Comparison of ENCODE assay signal across 20 mouse cellular contexts in the genomic region with DNA sequence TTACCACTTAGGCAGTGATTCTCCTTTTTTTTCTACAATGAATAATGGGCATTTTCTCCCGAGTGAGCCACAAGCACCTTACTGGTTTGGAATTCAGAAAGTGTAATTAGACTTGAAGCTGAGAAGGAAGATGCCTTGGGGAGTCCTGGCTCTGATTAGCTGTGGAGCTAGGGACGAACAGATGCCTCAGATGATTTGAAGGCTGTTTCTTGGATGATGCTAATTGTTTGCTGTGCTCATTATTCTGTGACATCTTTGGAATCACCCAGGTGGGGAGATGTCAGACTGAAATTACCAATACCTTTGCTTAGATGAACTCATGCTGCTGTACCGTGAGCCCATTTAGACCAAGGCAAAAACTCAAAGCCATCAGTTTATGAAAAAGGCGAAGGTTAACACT.
DNase-seq lines count a peak whose midpoint lies in the region; ATAC-seq and TF ChIP-seq lines count a peak whose summit lies in the region.
"Had no signal": no experiment of that assay in that cellular context is flagged by ENCODE, and none has a peak within 500 bp of the region (broad histone marks: within the 10 kb centered on the region; RNA-seq: fewer than 3 reads in every experiment).

No protein-coding gene starts in this region.

- 36% methylated on average over 4 of the region's 4 CpGs for WGBS in forebrain, embryonic 16.5 days
- WGBS in midbrain, embryonic 14.5 days: 36% methylated on average over 4 of the region's 4 CpGs
- 59% methylated on average over 4 of the region's 4 CpGs for WGBS in liver, postnatal 0 days (ENCODE audit: insufficient replicate concordance)

- H3K9ac ChIP-seq in forebrain, embryonic 16.5 days (replicated peaks; ENCODE audit: low read depth, low read length): no peak overlapping the region
- no peak overlapping the region for H3K9ac ChIP-seq in midbrain, embryonic 14.5 days (replicated peaks; ENCODE audit: low read length)
- H3K9ac ChIP-seq in liver, postnatal 0 days (replicated peaks): no peak overlapping the region
- H3K9ac ChIP-seq: embryonic facial prominence, embryonic 13.5 days; limb, embryonic 12.5 days had no signal

- peak; percentile 52; the same call in 1 of the 2 replicates for ATAC-seq in forebrain, embryonic 16.5 days
- ATAC-seq in midbrain, embryonic 14.5 days (ENCODE audit: low FRiP score, low TSS enrichment): peak; percentile 48; the same call in 1 of the 2 replicates
- no peak for ATAC-seq in liver, postnatal 0 days
- ATAC-seq: intestine, embryonic 16.5 days had no signal

- H3K4me3 ChIP-seq in forebrain, embryonic 16.5 days (replicated peaks; ENCODE audit: low read length): no peak overlapping the region
- H3K4me3 ChIP-seq in midbrain, embryonic 14.5 days (replicated peaks; ENCODE audit: low read depth, low read length): no peak overlapping the region
- no peak overlapping the region for H3K4me3 ChIP-seq in liver, postnatal 0 days (ENCODE audit: low read depth, low read length)
- H3K4me3 ChIP-seq: embryonic facial prominence, embryonic 13.5 days; heart, adult 2 months; limb, embryonic 12.5 days; myocyte had no signal

- DNase-seq in left cerebral cortex, postnatal 4 days: peak; percentile 13
- no peak for DNase-seq in left cerebral cortex, adult 11 months (ENCODE audit: low spot score)
- DNase-seq in cerebellum, adult 9-10 months: peak; percentile 92
- DNase-seq in midbrain, embryonic 14.5 days: peak; percentile 36
- DNase-seq in liver, postnatal 0 days: no peak
- DNase-seq in T-cell, adult 2 months (ENCODE audit: low spot score): no peak
- no peak for DNase-seq in thymus, postnatal 36 days
- DNase-seq: adrenal gland, adult 8-10 months; B cell, adult 2 months; heart, adult 2 months; heart, postnatal 14 days; kidney, postnatal 25 days; layer of hippocampus, postnatal 36 days; lung, postnatal 4 days; thymus, adult 2 months had no signal

- TF ChIP-seq CTCF in liver, postnatal 0 days (IDR thresholded peaks at IDR 0.05; ENCODE audit: low read depth): no peak

- TF ChIP-seq EP300 in liver, postnatal 0 days (IDR thresholded peaks at IDR 0.05; ENCODE audit: low read depth): no peak

- no peaks in the 10 kb centered on the region for H3K36me3 ChIP-seq in forebrain, embryonic 16.5 days (ENCODE audit: control insufficient read depth, insufficient read depth)
- no peaks in the 10 kb centered on the region for H3K36me3 ChIP-seq in midbrain, embryonic 14.5 days (ENCODE audit: control insufficient read depth, insufficient read depth, low read length)
- no peaks in the 10 kb centered on the region for H3K36me3 ChIP-seq in liver, postnatal 0 days (replicated peaks; ENCODE audit: insufficient read depth, low read length)
- H3K36me3 ChIP-seq: embryonic facial prominence, embryonic 13.5 days; limb, embryonic 12.5 days had no signal

- no peaks in the 10 kb centered on the region for H3K9me3 ChIP-seq in forebrain, embryonic 16.5 days (ENCODE audit: control insufficient read depth, low read length)
- no peaks in the 10 kb centered on the region for H3K9me3 ChIP-seq in midbrain, embryonic 14.5 days (ENCODE audit: control insufficient read depth, low read length)
- H3K9me3 ChIP-seq in liver, postnatal 0 days (ENCODE audit: low read length): no peaks in the 10 kb centered on the region
- H3K9me3 ChIP-seq: embryonic facial prominence, embryonic 13.5 days; limb, embryonic 12.5 days had no signal

- H3K4me1 ChIP-seq in forebrain, embryonic 16.5 days (replicated peaks; ENCODE audit: control insufficient read depth, insufficient read depth, low read length): peaks cover 8% of the 10 kb centered on the region; the same call in 1 of the 2 replicates
- peaks cover 13% of the 10 kb centered on the region; the same call in 1 of the 2 replicates for H3K4me1 ChIP-seq in midbrain, embryonic 14.5 days (ENCODE audit: control insufficient read depth, insufficient read depth, low read length)
- H3K4me1 ChIP-seq in liver, postnatal 0 days (ENCODE audit: insufficient read depth): 0 out of 2 replicates have a peak, but pooled peaks cover 2% of the 10 kb centered on the region
- H3K4me1 ChIP-seq: embryonic facial prominence, embryonic 13.5 days; limb, embryonic 12.5 days had no signal

- H3K27ac ChIP-seq in forebrain, embryonic 16.5 days (ENCODE audit: low read length): no peak overlapping the region
- peak overlapping the region; percentile 55 for H3K27ac ChIP-seq in midbrain, embryonic 14.5 days (replicated peaks; ENCODE audit: low read depth, low read length)
- H3K27ac ChIP-seq in liver, postnatal 0 days (ENCODE audit: low read depth): no peak overlapping the region
- H3K27ac ChIP-seq: embryonic facial prominence, embryonic 13.5 days; heart, adult 2 months; limb, embryonic 12.5 days had no signal

- intact Hi-C loops in left cerebral cortex, postnatal 4 days (cut with DNase I): no loop called here

- H3K4me2 ChIP-seq in forebrain, embryonic 16.5 days (ENCODE audit: low read length): no peak overlapping the region
- no peak overlapping the region for H3K4me2 ChIP-seq in midbrain, embryonic 14.5 days (ENCODE audit: low read length)
- no peak overlapping the region for H3K4me2 ChIP-seq in liver, postnatal 0 days (ENCODE audit: low read depth, low read length)
- H3K4me2 ChIP-seq: embryonic facial prominence, embryonic 13.5 days; limb, embryonic 12.5 days had no signal

- no peaks in the 10 kb centered on the region for H3K27me3 ChIP-seq in forebrain, embryonic 16.5 days (replicated peaks; ENCODE audit: control insufficient read depth, insufficient read depth, low read length)
- no peaks in the 10 kb centered on the region for H3K27me3 ChIP-seq in midbrain, embryonic 14.5 days (ENCODE audit: control insufficient read depth, insufficient read depth, low read length)
- no peaks in the 10 kb centered on the region for H3K27me3 ChIP-seq in liver, postnatal 0 days (ENCODE audit: insufficient read depth, low read length)
- H3K27me3 ChIP-seq: embryonic facial prominence, embryonic 13.5 days; limb, embryonic 12.5 days had no signal

Comparison
In these comparisons a context has a peak if more than half of its experiments do, and no peak if none do; other contexts are left out.
1. DNase-seq: peak in left cerebral cortex, postnatal 4 days (single experiment), cerebellum, adult 9-10 months (single experiment) and midbrain, embryonic 14.5 days (single experiment); none in left cerebral cortex, adult 11 months (single experiment), liver, postnatal 0 days (single experiment), T-cell, adult 2 months (single experiment) and thymus, postnatal 36 days (0 of 2).